Mouse (Mus musculus): Measurements from ENCODE around the gene Decr2.

Gene Decr2

GRCm38 (mm10) chr17:26064916-26065315, 25.2 kb downstream of the Decr2 start:
- no peak for DNase-seq (ENCODE audit: low spot score in 2 of 2)

GRCm38 (mm10) chr17:26057787-26058567, 32.2 kb downstream of the Decr2 start:
- DNase-seq (ENCODE audit: low spot score in 2 of 2) = no peak

DNA sequence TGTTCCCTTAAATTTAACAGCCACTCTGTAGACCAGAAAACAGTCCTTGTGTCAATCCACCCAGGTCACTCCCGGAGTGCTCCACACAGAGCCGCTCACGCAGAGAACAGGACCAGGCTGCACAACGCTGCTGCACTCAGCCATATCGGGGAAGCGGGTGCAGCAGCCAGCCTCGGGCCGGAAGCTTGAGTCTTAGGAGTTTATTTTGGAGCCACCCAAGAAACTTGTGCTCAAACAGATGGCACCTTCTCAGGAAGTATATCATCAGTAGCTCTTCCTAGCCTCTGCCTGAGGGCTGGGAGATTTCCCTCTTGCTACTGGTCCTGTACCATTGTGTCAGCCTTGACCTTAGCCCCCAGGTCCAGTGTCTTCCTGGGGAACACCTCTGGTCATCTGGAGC, 32.9 kb downstream of the Decr2 start:
- DNase-seq (ENCODE audit: low spot score in 2 of 2) = no peak

- DNase-seq (ENCODE audit: low spot score in 2 of 2) = no peak
Measured at GRCm38 (mm10) chr17:26055164-26055563, 35.0 kb downstream of the Decr2 start.

DNA sequence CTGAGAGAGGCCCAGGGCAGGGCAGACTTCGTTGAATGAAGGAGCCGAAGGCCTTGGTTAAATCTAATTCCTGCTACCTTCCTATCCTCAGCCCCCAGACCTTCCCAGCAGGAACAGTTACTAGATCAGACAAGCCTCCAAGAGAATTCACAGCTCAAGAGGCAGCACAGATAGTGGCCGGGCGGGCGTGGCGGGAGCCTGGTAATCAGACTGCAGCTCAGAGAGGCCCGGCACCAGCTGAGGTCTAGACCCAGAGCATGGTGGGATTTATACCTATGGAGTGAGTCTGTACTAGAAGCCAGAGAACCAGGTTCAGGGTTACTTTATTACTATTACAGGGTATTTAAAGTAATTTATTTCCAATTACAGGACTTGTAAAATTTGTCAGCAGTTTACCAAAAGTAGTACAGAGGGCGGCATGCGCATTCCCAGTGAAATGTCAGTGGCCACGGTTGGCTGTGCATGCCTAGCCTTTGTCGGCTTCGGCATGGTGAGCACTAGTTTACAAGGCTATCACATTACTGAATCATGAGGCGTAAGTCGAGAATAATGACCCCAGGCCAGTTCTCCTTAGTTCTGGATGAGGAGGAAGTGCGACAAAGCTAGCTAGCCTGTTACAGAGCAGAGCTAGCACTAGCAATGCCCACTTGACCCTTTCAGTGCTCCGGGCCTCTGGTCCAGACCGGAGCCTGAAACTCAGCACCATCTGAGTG, 35.8 kb downstream of the Decr2 start:
- DNase-seq (ENCODE audit: low spot score in 2 of 2) = no peak

DNA sequence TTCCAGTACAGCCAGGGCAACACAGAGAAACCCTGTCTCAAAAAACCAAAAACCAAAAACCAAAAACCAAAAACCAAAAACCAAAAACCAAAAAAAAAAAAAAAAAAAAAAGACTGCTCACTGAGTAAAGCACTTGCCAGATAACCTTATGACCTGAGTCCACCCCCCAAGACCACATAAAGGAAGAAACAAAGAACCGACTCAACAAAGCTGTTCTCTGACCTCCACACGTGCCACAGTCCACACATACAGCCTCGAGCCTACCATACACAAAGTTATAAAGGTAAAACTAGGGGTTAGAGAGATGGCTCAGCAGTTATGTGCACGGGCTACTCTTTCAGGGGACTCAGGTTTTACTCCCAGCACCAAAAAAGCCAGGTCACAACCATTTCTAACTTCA, 37.4 kb downstream of the Decr2 start:
- DNase-seq (ENCODE audit: low spot score in 2 of 2) = no peak

GRCm38 (mm10) chr17:26052074-26052473, 38.1 kb downstream of the Decr2 start:
- no peak for DNase-seq (ENCODE audit: low spot score in 2 of 2)

- no peak for DNase-seq (ENCODE audit: low spot score in 2 of 2)
Measured at GRCm38 (mm10) chr17:26048118-26048517, 42.0 kb downstream of the Decr2 start.

GRCm38 (mm10) chr17:26046253-26046997, 43.7 kb downstream of the Decr2 start:
- no peak for DNase-seq (ENCODE audit: low spot score in 2 of 2)

DNA sequence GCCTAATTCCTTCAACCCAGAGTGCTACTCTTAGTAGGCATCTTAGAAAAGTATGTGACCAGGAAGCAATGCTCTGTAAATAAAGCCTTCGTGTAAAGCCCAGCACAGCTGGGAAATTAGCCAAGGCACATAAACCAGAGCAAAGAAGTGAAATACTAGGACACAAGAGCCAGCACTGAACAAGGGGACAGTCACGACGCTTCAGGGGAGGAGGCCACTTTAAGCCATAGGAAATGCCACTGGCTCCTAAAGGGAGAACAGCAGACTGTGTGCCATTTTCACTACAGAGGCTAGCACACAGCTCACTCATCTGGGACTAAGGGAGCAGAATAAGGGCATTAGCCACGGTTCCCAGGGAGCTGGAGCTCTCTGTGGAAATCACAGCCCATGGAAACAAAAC, 44.9 kb downstream of the Decr2 start:
- DNase-seq (ENCODE audit: low spot score in 2 of 2) = no peak

- DNase-seq (ENCODE audit: low spot score in 2 of 2) = peak in 1 of 2 experiments; percentile 58
Measured at GRCm38 (mm10) chr17:26043249-26043636, 46.9 kb downstream of the Decr2 start.

DNA sequence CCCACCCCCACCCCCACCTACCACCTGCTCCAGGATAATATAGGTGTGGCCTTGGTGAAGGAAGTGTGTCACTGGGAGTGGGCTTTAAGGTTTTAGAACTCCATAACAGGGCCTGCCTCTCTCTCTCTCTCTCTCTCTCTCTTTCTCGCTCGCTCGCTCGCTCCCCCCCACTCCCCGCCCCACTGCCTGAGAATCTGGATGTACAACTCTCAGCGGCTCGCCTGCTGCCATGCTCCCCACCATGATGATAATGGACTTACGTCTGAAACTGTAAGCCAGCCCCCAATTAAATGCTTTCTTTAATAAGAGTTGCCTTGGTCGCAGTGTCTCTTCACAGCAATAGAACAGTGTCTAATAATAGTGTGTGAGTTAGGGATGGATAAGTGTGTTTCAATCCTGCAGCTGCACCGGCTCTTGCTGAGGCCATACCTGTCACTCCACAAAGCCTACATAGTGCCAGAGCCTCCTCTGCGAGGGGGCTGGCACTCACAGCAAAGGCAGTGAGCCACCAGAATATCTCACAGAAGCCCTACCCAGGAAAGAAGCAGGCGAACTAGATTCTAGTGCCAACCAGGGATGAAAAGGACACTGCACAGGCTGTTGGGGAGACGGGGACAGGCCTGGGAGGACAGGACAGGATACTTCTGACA, 47.4 kb downstream of the Decr2 start:
- no peak for DNase-seq (ENCODE audit: low spot score in 2 of 2)

- peak; percentile 14 to 37 for DNase-seq (ENCODE audit: low spot score in 2 of 2)
Measured at GRCm38 (mm10) chr17:26041111-26041802, 48.9 kb downstream of the Decr2 start.

- peak in 1 of 2 experiments; percentile 36 for DNase-seq (ENCODE audit: low spot score in 2 of 2)
Measured at GRCm38 (mm10) chr17:26040711-26041110, 49.4 kb downstream of the Decr2 start.

DNA sequence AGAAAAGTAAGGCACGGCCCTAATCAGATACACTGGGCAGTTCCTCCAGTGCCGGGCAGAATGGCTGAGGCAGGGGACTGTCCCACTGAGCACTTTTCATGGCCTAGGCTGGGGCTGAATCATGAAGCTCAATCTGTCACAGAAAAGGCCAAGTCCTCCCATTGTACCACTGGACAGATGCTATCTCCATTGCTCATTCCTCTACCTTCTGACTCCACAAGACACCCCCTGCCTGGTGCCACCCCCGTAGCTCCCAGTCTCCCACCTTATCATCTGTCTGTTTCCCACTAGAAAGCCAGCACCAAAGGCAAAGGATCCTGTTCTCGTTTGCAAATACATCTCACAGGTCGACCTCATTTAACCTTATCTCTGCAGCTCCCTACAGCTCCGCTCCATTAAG, 58.1 kb downstream of the Decr2 start:
- DNase-seq (ENCODE audit: low spot score in 2 of 2) = no peak

GRCm38 (mm10) chr17:26031583-26031982, 58.6 kb downstream of the Decr2 start:
- DNase-seq (ENCODE audit: low spot score in 2 of 2) = no peak

Data from urinary bladder, postnatal 36 days (tissue).